Mouse (Mus musculus) liver (tissue): ENCODE measurements around the gene Bola1.
"Not testable (repeated sequence)": the region's sequence is repeated elsewhere in the genome, so short reads cannot be mapped to it uniquely, and the experiment has no call there.

Source experiments
- DNase-seq: peaks from one replicate; pipeline ENCODE4 v3.0.0-alpha.2; 2020; ENCODE audit warnings: mixed read lengths

The Bola1 gene

DNA sequence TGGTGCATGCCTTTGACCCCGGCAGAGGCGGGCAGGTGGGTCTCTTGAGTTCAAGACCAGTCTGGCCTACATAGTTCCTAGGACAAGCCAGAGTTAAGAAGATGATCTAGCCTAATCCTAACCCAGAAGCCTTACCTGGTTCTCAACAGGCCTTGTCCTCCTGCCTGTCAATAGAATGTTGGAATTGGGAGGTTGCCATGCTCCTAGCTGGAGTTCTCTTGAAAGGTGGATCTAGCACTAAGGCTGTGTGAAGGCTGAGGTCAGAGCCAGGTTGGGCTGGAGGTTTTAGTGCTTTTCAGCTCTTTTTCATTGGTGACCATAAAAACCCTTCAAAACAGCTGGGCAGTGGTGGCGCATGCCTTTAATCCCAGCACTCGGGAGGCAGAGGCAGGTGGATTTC is 41.1 kb downstream of the Bola1 start:
- no peak for DNase-seq

- no peak for DNase-seq
Observed at GRCm38 (mm10) chr3:96175251-96175650, 44.3 kb downstream of the Bola1 start.

DNA sequence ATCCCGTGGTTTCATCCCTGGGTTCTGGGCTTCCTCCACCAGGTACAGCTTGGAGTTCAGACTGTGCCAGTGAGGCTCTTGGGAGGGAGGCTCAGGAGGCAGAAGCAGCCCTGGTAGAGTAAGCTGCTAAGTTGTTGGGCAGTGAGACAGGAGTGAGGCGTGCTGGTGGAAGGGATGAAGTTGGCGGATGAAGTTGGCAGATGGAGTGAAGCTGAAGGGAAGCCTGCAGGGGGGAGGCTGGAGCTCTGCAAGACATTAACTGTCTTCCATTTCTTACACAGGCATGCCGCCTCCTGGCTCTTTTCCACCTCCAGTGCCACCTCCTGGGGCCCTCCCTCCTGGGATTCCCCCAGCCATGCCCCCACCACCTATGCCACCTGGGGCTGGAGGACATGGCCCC is 45.5 kb downstream of the Bola1 start:
- not testable (repeated sequence) for DNase-seq

DNA sequence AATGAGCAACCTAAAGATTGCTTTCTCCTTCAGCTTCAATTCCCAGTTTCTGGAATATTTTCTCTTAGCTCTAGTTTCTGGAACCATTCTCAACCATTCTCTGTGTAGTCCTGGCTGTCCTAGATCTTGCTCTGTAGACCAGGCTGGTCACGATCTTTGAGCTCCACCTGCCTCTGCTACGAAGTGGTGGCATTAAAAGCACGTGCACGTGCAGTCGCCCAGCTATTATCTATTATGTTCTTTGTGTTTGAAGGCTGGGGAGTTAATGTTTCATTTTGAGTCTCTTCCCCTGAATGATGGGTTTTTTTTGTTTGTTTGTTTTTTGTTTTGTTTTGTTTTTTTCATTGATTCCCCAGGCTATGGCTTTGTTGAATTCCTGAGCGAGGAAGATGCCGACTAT is 46.3 kb downstream of the Bola1 start:
- no peak for DNase-seq

DNA sequence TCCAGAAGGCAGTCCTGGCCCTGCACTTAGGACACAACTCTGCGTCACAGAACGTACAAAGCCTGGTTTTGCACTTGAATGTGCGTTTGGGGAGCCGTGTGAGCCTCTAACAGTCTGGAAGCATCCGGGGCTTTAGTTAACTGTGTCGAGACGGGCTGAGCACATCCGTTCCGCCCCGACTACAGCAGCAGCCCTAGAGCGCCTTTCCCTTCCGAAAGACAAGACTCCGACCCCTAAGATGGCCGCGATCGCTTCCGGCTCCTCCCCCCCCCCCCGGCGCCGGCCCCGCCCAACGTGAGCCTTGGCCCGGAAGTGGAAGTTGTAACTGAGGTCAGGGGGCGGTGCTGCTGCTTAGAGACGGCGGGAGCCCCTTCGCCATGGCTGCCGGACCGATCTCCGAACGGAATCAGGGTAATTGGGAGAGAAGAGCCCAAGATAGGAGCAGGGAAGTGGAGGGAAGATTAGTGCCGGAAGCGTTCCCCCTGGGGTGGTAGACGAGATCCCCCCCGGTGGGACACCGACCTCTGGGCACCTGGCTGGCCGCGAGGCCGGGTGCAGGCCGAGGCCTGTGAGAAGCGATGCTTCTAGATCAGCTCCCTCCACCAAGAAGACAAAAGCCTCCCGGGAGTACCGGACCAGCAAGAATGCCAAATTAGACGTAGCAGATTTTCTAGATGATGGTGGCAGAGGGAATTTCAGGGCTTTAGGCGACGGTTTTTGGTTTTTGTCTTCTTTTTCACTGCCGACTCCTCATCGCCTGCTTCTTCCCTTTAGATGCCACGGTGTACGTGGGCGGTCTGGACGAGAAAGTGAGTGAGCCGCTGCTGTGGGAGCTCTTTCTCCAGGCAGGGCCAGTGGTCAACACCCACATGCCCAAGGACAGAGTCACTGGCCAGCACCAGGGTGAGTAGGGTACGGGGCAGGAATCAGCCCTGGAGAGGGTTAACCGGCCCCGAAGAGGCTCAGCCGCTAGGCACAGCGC is 47.0 kb downstream of the Bola1 start, which contains the start of gene Sf3b4:
Gene Sf3b4, plus strand, starts transcription at position 136 of the 982 bp plus-strand sequence.
- DNase-seq: peak; percentile 94

GRCm38 (mm10) chr3:96171583-96172196 is 47.8 kb downstream of the Bola1 start:
- DNase-seq: no peak

- DNase-seq: no peak
Observed at GRCm38 (mm10) chr3:96170976-96171545, 48.4 kb downstream of the Bola1 start.

GRCm38 (mm10) chr3:96170276-96170675 is 49.2 kb downstream of the Bola1 start:
- no peak for DNase-seq

GRCm38 (mm10) chr3:96168466-96169158 is 50.9 kb downstream of the Bola1 start:
- no peak for DNase-seq

DNA sequence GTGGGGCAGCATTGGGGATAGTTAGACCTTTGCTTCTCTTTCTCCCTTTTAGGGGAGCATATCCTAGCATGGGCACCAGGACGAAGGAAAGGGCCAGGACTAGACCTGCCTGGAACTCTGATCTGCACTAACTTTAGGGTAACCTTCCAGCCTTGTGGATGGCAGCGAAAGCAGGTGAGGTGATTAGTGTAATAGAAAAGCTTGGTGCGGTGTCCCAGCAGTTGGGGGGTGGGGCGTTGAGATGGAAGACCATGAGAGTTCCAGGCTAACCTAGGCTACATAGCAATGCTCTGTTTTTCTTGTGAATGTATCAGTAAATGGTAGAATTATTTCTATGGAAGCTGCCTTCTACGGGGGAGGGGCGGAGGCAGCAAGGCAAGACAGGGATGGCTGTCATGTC is 56.5 kb downstream of the Bola1 start:
- DNase-seq: no peak

DNA sequence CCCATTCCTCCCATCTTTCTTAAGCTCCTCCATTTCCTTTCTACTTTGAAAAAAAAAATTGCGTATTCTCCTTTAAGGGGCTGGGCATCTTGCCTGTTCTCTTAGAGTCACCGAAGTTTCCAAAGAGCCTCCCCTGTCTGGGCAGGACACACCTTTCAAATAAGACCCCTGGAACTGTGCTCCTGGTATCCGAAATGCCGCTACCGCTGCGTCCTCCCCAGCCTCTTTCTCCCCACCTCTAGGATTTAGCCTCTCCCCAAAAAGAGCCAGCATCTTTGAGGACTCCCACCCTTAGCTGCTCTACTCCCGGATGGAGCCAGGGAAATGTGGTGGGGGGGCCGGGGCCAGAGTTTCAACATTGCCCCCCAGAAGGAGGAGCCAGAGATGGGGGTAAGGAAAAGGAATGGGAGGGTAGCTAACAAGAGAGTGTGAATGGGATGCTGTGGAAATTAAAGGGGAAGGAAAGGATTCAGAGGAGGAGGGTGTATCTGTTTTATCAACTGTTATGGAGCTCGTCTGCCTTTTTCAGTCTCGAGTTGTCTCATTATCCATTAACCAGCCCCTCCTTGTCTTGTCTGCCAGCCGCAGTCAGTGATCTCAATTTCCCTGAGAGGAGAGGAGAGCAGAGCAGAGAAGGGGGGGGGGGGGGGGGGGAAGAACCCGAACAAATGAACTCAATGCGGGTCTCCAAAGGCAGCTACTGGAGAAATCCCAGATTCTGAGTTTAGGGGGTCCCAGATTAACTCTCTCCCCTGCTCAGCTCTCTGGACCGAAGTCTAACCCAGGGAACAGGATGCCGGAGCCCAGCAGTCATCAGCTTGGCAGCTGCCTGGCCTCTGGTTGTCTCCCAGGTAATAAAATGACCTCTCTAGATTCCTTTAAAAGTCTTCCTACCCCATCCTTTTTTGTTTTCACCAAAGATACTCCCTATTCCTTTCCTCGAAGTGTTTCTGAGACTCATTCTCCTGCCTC is 57.4 kb downstream of the Bola1 start, which contains the start of gene Mtmr11:
Gene Mtmr11, plus strand, starts transcription at position 136 of the 972 bp plus-strand sequence.
- DNase-seq: no peak

DNA sequence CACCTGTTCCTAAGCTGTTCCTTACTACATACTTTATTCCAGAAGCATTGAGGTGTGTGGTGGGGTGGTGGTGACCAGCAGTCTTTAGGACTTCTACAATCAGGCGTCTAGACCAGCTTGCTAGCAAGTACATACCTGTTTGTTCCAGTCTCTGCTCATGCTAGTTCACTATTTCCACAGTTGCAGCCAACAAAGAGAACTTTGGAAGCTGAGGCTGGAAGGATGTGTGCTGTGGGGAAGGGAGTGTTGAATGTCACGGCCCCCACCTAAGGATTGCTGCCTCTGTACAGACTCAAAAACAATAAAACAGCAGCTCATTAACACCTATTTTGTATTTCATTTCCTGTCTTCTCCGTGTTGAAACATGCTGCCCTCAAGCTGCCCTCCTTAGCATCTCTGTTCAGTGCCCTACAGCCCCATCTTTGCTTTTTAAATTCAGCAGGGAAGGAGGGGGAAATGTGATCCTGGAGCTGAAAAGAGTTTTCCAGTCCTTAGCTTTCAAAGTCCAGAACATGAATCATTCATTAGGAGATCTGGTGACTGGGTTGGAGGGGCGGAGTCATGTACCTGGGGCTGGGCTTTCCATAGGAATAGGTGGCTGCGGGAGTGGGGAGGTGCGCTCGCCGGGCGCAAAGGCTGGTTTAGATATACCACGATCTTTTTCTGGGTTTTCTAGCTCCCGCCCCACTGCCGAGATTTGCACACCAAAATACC is 58.5 kb downstream of the Bola1 start:
- DNase-seq: peak; percentile 68

DNA sequence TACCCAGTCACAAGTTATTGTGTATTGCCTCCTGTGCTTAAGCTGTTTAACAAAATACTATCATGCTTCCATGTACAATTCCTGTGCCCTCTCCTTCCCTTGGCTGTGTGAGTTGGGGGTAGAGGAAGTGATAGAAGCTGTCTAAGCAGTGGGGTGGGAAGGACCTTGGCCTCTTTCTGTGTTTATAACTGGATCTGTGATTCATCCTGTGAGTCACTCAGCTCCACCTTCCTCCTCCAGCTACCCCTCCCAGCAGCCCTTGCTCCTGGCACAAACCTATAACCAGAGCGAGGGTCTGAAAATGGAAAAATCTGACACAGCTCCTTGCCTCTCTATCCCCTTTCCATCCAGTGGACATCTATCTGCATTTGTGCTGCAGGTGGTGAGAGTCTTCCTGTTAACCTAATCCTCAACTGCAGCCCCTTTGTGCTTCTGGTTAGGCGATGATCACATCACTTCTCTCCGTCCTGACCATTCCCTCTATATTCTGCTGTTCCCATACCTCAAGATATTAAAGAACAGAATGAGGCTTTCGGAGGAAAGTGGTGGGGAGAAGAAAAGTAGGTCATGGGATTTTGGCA is 59.2 kb downstream of the Bola1 start:
- no peak for DNase-seq

GRCm38 (mm10) chr3:96159820-96160219 is 59.7 kb downstream of the Bola1 start:
- DNase-seq: no peak

DNA sequence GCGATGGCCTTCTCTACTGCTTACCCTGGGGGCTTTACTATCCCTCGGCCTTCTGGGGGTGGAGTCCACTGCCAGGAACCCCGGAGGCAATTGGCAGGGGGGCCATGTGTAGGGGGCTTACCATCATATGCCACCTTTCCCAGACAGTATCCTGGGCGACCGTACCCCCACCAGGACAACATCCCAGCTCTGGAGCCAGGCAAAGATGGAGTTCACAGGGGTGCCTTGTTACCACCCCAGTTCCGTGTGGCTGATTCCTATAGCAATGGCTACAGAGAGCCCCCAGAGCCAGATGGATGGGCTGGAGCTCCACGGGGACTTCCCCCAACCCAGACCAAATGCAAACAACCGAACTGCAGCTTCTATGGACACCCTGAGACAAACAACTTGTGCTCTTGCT is 64.0 kb downstream of the Bola1 start:
- no peak for DNase-seq

DNA sequence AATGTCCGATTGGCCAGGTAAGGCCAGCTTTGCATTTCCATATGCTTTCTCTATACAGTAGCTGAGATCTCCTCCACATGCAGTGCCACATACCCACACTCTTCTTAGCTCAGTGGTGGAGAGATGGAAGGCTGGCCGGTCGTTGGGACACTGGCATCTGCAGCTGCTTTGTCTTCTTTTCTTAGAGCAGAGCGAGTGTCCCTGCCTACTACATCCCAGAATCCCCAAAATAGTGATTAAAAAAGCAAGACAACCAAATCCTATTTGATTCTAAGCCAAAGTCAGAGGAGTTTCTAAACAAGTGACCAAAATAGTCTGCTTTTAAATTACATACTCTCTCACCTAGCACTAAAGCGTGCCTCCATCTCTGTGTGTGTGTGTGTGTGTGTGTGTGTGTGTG is 66.9 kb downstream of the Bola1 start:
- DNase-seq: no peak

- no peak for DNase-seq
Observed at GRCm38 (mm10) chr3:96151836-96152235, 67.7 kb downstream of the Bola1 start.

DNA sequence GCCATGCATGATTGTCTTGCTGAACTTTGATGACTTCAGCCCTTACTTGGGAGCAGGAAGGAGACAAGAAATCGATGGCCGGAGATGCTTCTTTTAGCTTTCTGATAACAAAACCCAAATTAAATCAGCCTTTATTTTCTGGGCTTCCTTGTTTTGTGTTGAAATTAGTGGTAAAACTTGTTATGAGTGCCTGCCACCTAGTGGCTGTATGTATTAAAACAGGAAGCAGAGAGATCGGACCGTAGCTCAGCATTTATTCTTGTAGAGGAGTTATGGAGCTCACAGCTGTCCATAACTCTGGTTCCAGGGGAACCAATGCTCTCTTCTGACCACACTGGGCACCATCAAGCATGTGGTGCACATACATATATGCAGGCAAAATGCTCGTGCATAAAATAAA is 71.6 kb downstream of the Bola1 start:
- DNase-seq: no peak
